Comparison of ENCODE assay signal across 8 mouse cellular contexts in the genomic region with DNA sequence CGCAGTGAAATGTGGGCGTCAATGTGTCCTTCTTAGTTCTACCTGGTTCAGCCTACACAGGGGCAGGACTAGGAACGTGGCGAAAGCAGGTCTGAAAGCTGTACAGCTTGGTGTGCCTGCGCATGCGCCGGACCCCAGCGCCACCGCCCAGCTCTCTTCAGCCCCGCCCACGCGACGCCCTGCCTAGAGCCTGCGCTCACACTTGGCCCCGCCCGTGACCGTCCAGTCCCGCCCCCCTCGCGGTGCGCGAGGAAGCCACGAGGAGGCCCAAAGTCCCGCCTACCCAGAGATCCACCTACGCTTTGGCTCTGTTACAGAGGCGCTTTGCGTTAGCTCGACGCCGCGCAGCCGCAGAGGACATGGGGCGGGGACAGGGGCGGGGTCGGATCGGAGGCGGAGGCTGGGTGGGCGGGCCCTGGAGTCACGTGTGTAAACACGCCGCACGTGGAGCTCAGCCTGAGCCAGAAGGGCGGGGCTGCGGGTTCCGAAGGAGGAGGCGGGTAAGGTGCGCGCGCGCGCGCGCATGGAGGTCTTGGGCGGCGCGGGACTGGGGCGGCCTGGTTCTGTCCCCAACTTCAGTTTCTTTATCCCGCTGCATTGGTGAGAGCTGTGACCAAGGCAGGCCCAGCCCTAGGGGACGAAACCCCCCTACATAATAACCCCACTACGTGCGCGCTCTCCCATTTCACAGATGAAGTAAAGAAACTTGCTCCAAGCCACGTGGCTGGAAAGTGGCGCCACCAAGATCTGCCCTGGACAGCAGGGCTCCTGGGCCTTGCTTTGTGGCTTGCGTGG. TPM values are rescaled to one million over a fixed set of nuclear protein-coding genes. Genes with fewer than 3 reads are reported as not detected.
DNase-seq lines count a peak whose midpoint lies in the region; ATAC-seq lines count a peak whose summit lies in the region.

No protein-coding gene starts in this region.

- H3K27ac ChIP-seq in heart, embryonic 10.5 days: peak overlapping the region; percentile 84
- 0 out of 2 replicates have a peak overlapping the region, but pooled peaks have one; percentile 39 for H3K27ac ChIP-seq in kidney, embryonic 15.5 days

- WGBS in heart, embryonic 10.5 days: under 1% methylated on average over 65 of the region's 65 CpGs
- under 1% methylated on average over 65 of the region's 65 CpGs for WGBS in kidney, embryonic 15.5 days

- no peaks in the 10 kb centered on the region for H3K9me3 ChIP-seq in heart, embryonic 10.5 days
- no peaks in the 10 kb centered on the region for H3K9me3 ChIP-seq in kidney, embryonic 15.5 days (replicated peaks)

- peaks cover 41% of the 10 kb centered on the region for H3K4me1 ChIP-seq in heart, embryonic 10.5 days
- peaks cover 21% of the 10 kb centered on the region for H3K4me1 ChIP-seq in kidney, embryonic 15.5 days

- DNase-seq in B cell, adult 2 months: peak; percentile 100
- DNase-seq in brain, adult 2 months (ENCODE audit: low read depth, low spot score): peak; percentile 99
- DNase-seq in heart, embryonic 10.5 days (ENCODE audit: low spot score): peak; percentile 100
- peak; percentile 99 for DNase-seq in liver
- DNase-seq in spleen, postnatal 4 days (ENCODE audit: low spot score in 2 of 2): peak; percentile 99 to 100

- no peaks in the 10 kb centered on the region for H3K36me3 ChIP-seq in heart, embryonic 10.5 days
- H3K36me3 ChIP-seq in kidney, embryonic 15.5 days: no peaks in the 10 kb centered on the region

- peak; percentile 96 for ATAC-seq in erythroblast, adult 5-6 weeks (replicated peaks; ENCODE audit: low FRiP score, poor library complexity, severe bottlenecking)
- ATAC-seq in kidney, embryonic 15.5 days (replicated peaks; ENCODE audit: low FRiP score): peak; percentile 96
- peak; percentile 95 for ATAC-seq in monocyte, adult 5-6 weeks (replicated peaks; ENCODE audit: insufficient number of reproducible peaks, low FRiP score, low TSS enrichment, poor library complexity, severe bottlenecking)

- H3K27me3 ChIP-seq in heart, embryonic 10.5 days (ENCODE audit: insufficient read depth, poor library complexity, severe bottlenecking): no peaks in the 10 kb centered on the region
- no peaks in the 10 kb centered on the region for H3K27me3 ChIP-seq in kidney, embryonic 15.5 days

- peak overlapping the region; percentile 45; the same call in 1 of the 2 replicates for H3K9ac ChIP-seq in kidney, embryonic 15.5 days

- H3K4me3 ChIP-seq in heart, embryonic 10.5 days: peak overlapping the region; percentile 61
- peak overlapping the region; percentile 52 for H3K4me3 ChIP-seq in kidney, embryonic 15.5 days (replicated peaks)

- H3K4me2 ChIP-seq in kidney, embryonic 15.5 days: peak overlapping the region; percentile 72

RNA-seq across cellular contexts. Expression of a gene that starts 22.4 kb away (rescaled TPM):
- 18.8 and 62.1 TPM in 2 replicates for total RNA-seq in erythroblast, adult 5-6 weeks (2015; ENCODE audit: low replicate concordance)
- total RNA-seq in erythroblast, adult 5-6 weeks (2017; ENCODE audit: low replicate concordance): 50.2 and 65.5 TPM in 2 replicates
- 73.7 and 94.9 TPM in 2 replicates for polyA plus RNA-seq in heart, embryonic 10.5 days (2016; fragmentation: Nextera tagmentation; extraction: Ambion mirVana)
- polyA plus RNA-seq in kidney, embryonic 15.5 days (2015; fragmentation: Nextera tagmentation; extraction: Ambion mirVana): 65.9 and 71.4 TPM in 2 replicates
- 1.2 to 6.3 TPM (median 1.7 TPM) in 3 replicates for total RNA-seq in monocyte, adult 5-6 weeks (2017)

Comparison
In these comparisons a context has a peak if more than half of its experiments do, and no peak if none do; other contexts are left out.
1. Peak in every context shown above with its lines: DNase-seq, ATAC-seq, H3K4me3 ChIP-seq and H3K27ac ChIP-seq.